Mouse (Mus musculus): ENCODE measurements around the gene Pcca. TPM values are rescaled to one million over a fixed set of nuclear protein-coding genes. Genes with fewer than 3 reads are reported as not detected.

The Pcca gene
- polyA plus RNA-seq, 1 experiment from 2014 or later: 31.2 TPM

GRCm38 (mm10) chr14:122730921-122731551 is 196.9 kb downstream of the Pcca start:
- ATAC-seq (ENCODE audit: low FRiP score) (no peak), DNase-seq (ENCODE audit: low spot score, missing footprints) (peak; percentile 59)
- Histone ChIP-seq H3K27ac (ENCODE audit: low read depth, low read length) (no peak overlapping the region), H3K4me2 (no peak overlapping the region), H3K9me3 (ENCODE audit: control insufficient read depth, low read length) (no peaks in the 10 kb centered on the region), H3K36me3 (ENCODE audit: control insufficient read depth, insufficient read depth, low read length) (no peaks in the 10 kb centered on the region), H3K9ac (ENCODE audit: low read length) (no peak overlapping the region), H3K4me1 (ENCODE audit: control insufficient read depth, insufficient read depth, low read length) (no peaks in the 10 kb centered on the region), H3K4me3 (ENCODE audit: low read depth, low read length) (no peak overlapping the region), H3K27me3 (ENCODE audit: control insufficient read depth, insufficient read depth, low read length) (no peaks in the 10 kb centered on the region)
- WGBS: 83% methylated on average over 4 of the region's 4 CpGs

GRCm38 (mm10) chr14:122736806-122737205 is 202.7 kb downstream of the Pcca start:
- Histone ChIP-seq H3K4me1 (ENCODE audit: control insufficient read depth, insufficient read depth, low read length) (no peaks in the 10 kb centered on the region), H3K27me3 (ENCODE audit: control insufficient read depth, insufficient read depth, low read length) (no peaks in the 10 kb centered on the region), H3K4me2 (no peak overlapping the region), H3K27ac (ENCODE audit: low read depth, low read length) (no peak overlapping the region), H3K9me3 (ENCODE audit: control insufficient read depth, low read length) (no peaks in the 10 kb centered on the region), H3K9ac (ENCODE audit: low read length) (no peak overlapping the region), H3K4me3 (ENCODE audit: low read depth, low read length) (no peak overlapping the region), H3K36me3 (ENCODE audit: control insufficient read depth, insufficient read depth, low read length) (no peaks in the 10 kb centered on the region)
- ATAC-seq (ENCODE audit: low FRiP score) (no peak), DNase-seq (ENCODE audit: low spot score, missing footprints) (no peak)

GRCm38 (mm10) chr14:122747860-122748842 is 214.0 kb downstream of the Pcca start:
- ATAC-seq (ENCODE audit: low FRiP score): no peak
- Histone ChIP-seq H3K4me2 (no peak overlapping the region), H3K4me3 (ENCODE audit: low read depth, low read length) (no peak overlapping the region), H3K9ac (ENCODE audit: low read length) (no peak overlapping the region), H3K36me3 (ENCODE audit: control insufficient read depth, insufficient read depth, low read length) (no peaks in the 10 kb centered on the region), H3K27ac (ENCODE audit: low read depth, low read length) (no peak overlapping the region), H3K4me1 (ENCODE audit: control insufficient read depth, insufficient read depth, low read length) (no peaks in the 10 kb centered on the region), H3K27me3 (ENCODE audit: control insufficient read depth, insufficient read depth, low read length) (no peaks in the 10 kb centered on the region), H3K9me3 (ENCODE audit: control insufficient read depth, low read length) (no peaks in the 10 kb centered on the region)
- 72% methylated on average over 3 of the region's 3 CpGs for WGBS
- DNase-seq (ENCODE audit: low spot score, missing footprints): no peak

- no peaks in the 10 kb centered on the region for H3K4me1 ChIP-seq (ENCODE audit: control insufficient read depth, insufficient read depth, low read length)
- no peak overlapping the region for H3K9ac ChIP-seq (ENCODE audit: low read length)
- no peak overlapping the region for H3K4me2 ChIP-seq
- H3K4me3 ChIP-seq (ENCODE audit: low read depth, low read length): no peak overlapping the region
- H3K27ac ChIP-seq (ENCODE audit: low read depth, low read length): no peak overlapping the region
- 92% methylated on average over 1 of the region's 1 CpGs for WGBS
- H3K9me3 ChIP-seq (ENCODE audit: control insufficient read depth, low read length): no peaks in the 10 kb centered on the region
- ATAC-seq (ENCODE audit: low FRiP score) (no peak), DNase-seq (ENCODE audit: low spot score, missing footprints) (peak; percentile 41)
- H3K27me3 ChIP-seq (ENCODE audit: control insufficient read depth, insufficient read depth, low read length): no peaks in the 10 kb centered on the region
- no peaks in the 10 kb centered on the region for H3K36me3 ChIP-seq (ENCODE audit: control insufficient read depth, insufficient read depth, low read length)
These were observed 217.4 kb downstream of the Pcca start for GRCm38 (mm10) chr14:122751552-122751951.

GRCm38 (mm10) chr14:122753278-122753677 is 219.2 kb downstream of the Pcca start:
- WGBS: 50% methylated on average over 2 of the region's 2 CpGs
- Histone ChIP-seq H3K9me3 (ENCODE audit: control insufficient read depth, low read length) (no peaks in the 10 kb centered on the region), H3K36me3 (ENCODE audit: control insufficient read depth, insufficient read depth, low read length) (no peaks in the 10 kb centered on the region), H3K27me3 (ENCODE audit: control insufficient read depth, insufficient read depth, low read length) (no peaks in the 10 kb centered on the region), H3K4me2 (no peak overlapping the region), H3K27ac (ENCODE audit: low read depth, low read length) (no peak overlapping the region), H3K9ac (ENCODE audit: low read length) (no peak overlapping the region), H3K4me3 (ENCODE audit: low read depth, low read length) (no peak overlapping the region), H3K4me1 (ENCODE audit: control insufficient read depth, insufficient read depth, low read length) (no peaks in the 10 kb centered on the region)
- ATAC-seq (ENCODE audit: low FRiP score): no peak
- peak; percentile 74 for DNase-seq (ENCODE audit: low spot score, missing footprints)

- Histone ChIP-seq H3K36me3 (ENCODE audit: control insufficient read depth, insufficient read depth, low read length) (no peaks in the 10 kb centered on the region), H3K27me3 (ENCODE audit: control insufficient read depth, insufficient read depth, low read length) (no peaks in the 10 kb centered on the region), H3K4me1 (ENCODE audit: control insufficient read depth, insufficient read depth, low read length) (no peaks in the 10 kb centered on the region), H3K27ac (ENCODE audit: low read depth, low read length) (no peak overlapping the region), H3K4me2 (no peak overlapping the region), H3K9me3 (ENCODE audit: control insufficient read depth, low read length) (no peaks in the 10 kb centered on the region), H3K4me3 (ENCODE audit: low read depth, low read length) (no peak overlapping the region), H3K9ac (ENCODE audit: low read length) (no peak overlapping the region)
- WGBS: 87% methylated on average over 3 of the region's 3 CpGs
- DNase-seq (ENCODE audit: low spot score, missing footprints): peak; percentile 67
- ATAC-seq (ENCODE audit: low FRiP score): no peak
These were observed 220.2 kb downstream of the Pcca start for GRCm38 (mm10) chr14:122754311-122754710.

- no peaks in the 10 kb centered on the region for H3K36me3 ChIP-seq (ENCODE audit: control insufficient read depth, insufficient read depth, low read length)
- WGBS: 77% methylated on average over 13 of the region's 13 CpGs
- H3K9ac ChIP-seq (ENCODE audit: low read length): no peak overlapping the region
- H3K27ac ChIP-seq (ENCODE audit: low read depth, low read length): no peak overlapping the region
- H3K4me3 ChIP-seq (ENCODE audit: low read depth, low read length): no peak overlapping the region
- no peaks in the 10 kb centered on the region for H3K9me3 ChIP-seq (ENCODE audit: control insufficient read depth, low read length)
- no peaks in the 10 kb centered on the region for H3K4me1 ChIP-seq (ENCODE audit: control insufficient read depth, insufficient read depth, low read length)
- no peaks in the 10 kb centered on the region for H3K27me3 ChIP-seq (ENCODE audit: control insufficient read depth, insufficient read depth, low read length)
- DNase-seq (ENCODE audit: low spot score, missing footprints) (peak; percentile 83), ATAC-seq (ENCODE audit: low FRiP score) (no peak)
- no peak overlapping the region for H3K4me2 ChIP-seq
These were observed 221.4 kb downstream of the Pcca start for GRCm38 (mm10) chr14:122755559-122755958.

GRCm38 (mm10) chr14:122756671-122757070 is 222.5 kb downstream of the Pcca start:
- H3K4me3 ChIP-seq (ENCODE audit: low read depth, low read length): no peak overlapping the region
- no peaks in the 10 kb centered on the region for H3K4me1 ChIP-seq (ENCODE audit: control insufficient read depth, insufficient read depth, low read length)
- DNase-seq (ENCODE audit: low spot score, missing footprints) (peak; percentile 19), ATAC-seq (ENCODE audit: low FRiP score) (no peak)
- no peaks in the 10 kb centered on the region for H3K9me3 ChIP-seq (ENCODE audit: control insufficient read depth, low read length)
- no peaks in the 10 kb centered on the region for H3K36me3 ChIP-seq (ENCODE audit: control insufficient read depth, insufficient read depth, low read length)
- H3K9ac ChIP-seq (ENCODE audit: low read length): no peak overlapping the region
- WGBS: 100% methylated on average over 1 of the region's 1 CpGs
- H3K27me3 ChIP-seq (ENCODE audit: control insufficient read depth, insufficient read depth, low read length): no peaks in the 10 kb centered on the region
- no peak overlapping the region for H3K27ac ChIP-seq (ENCODE audit: low read depth, low read length)
- H3K4me2 ChIP-seq: no peak overlapping the region

GRCm38 (mm10) chr14:122759890-122760289 is 225.8 kb downstream of the Pcca start:
- 76% methylated on average over 3 of the region's 3 CpGs for WGBS
- ATAC-seq (ENCODE audit: low FRiP score): no peak
- H3K36me3 ChIP-seq (ENCODE audit: control insufficient read depth, insufficient read depth, low read length): no peaks in the 10 kb centered on the region

More at GRCm38 (mm10) chr14:122759890-122760289, 225.8 kb downstream of the Pcca start:
- no peak overlapping the region for H3K9ac ChIP-seq (ENCODE audit: low read length)
- H3K27me3 ChIP-seq (ENCODE audit: control insufficient read depth, insufficient read depth, low read length): no peaks in the 10 kb centered on the region
- peak; percentile 77 for DNase-seq (ENCODE audit: low spot score, missing footprints)
- no peaks in the 10 kb centered on the region for H3K4me1 ChIP-seq (ENCODE audit: control insufficient read depth, insufficient read depth, low read length)
- H3K9me3 ChIP-seq (ENCODE audit: control insufficient read depth, low read length): no peaks in the 10 kb centered on the region
- no peak overlapping the region for H3K4me2 ChIP-seq
- no peak overlapping the region for H3K27ac ChIP-seq (ENCODE audit: low read depth, low read length)
- no peak overlapping the region for H3K4me3 ChIP-seq (ENCODE audit: low read depth, low read length)
